Mouse (Mus musculus) c-Kit-positive CD71-negative TER-119-negative erythroid progenitor cells, embryonic 14.5 days (primary cell): ENCODE data around the gene Gpr142.

Experiments
- DNase-seq: peaks from one replicate; pipeline ENCODE4 v3.0.0-alpha.2; 2013; ENCODE audit warnings: low read depth

The Gpr142 gene

GRCm38 (mm10) chr11:114798624-114799023 lies at the start of gene Gpr142:
Gene Gpr142, plus strand, starts transcription at chr11:114798924.
- no peak for DNase-seq

- DNase-seq, result no peak
These were observed 33.6 kb upstream of the Gpr142 start, which contains the start of gene Kif19a for GRCm38 (mm10) chr11:114764820-114765818. Gene Kif19a, plus strand, starts transcription at chr11:114765388.

DNA sequence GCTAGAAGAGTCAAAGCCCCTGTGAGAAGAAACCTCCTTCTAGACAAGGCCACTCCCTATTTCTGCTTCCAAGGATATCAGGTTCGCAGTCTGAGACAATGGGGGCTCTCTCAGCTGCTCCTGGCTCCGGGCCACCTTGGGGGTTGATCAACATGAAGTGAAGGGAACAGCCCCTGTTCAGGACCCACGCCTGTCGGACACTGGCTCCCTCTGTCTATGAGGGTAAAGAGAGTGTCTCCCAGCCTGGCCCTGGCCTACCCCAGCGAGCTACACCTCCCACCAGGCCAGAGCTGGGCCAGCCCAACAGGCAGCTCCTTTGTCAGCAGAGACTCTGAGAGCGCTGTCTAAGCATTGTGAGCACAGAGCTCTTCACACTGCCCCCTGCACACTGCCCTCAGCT lies 28.8 kb upstream of the Gpr142 start:
- no peak for DNase-seq

DNA sequence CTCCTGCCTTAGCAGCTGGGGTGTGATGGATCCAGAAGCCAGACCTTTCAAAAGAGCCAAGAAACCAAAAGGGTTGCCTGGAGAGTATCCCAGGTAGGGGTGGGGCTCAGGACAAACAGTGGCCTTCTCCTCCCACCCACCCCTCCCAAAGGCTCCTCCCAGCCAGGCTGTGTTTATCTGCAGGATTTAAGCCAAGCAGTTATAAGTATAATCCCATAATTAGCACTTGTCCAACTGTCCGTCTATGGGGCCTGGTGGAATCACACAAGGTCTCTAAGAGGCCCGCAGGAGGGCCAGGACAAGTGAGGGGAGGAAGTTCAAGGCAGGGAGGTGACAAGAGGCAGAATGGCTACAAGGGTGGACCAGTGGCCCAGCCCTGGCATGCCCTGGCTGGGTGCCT lies 26.8 kb upstream of the Gpr142 start:
- DNase-seq, result no peak

DNA sequence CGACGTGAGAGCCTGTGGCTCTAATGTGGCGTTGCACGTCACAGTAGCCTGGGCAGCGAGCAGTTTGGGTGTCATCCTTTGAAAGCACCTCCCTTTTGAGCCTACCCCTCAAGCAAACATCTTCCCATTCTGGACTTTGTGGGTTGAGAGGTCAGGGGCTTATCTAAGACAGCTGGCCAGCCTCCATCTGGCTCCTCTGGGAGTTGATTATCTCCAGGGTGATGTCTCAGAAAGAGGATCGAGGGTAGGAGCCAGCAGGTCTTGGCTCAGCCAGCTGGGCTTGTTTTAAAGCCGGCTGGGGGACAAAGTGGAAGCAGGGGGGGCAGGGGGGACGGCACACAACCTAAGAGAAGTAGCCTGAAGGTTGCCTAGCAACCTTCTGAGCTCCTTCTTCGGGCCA lies 18.6 kb upstream of the Gpr142 start:
- no peak for DNase-seq

DNA sequence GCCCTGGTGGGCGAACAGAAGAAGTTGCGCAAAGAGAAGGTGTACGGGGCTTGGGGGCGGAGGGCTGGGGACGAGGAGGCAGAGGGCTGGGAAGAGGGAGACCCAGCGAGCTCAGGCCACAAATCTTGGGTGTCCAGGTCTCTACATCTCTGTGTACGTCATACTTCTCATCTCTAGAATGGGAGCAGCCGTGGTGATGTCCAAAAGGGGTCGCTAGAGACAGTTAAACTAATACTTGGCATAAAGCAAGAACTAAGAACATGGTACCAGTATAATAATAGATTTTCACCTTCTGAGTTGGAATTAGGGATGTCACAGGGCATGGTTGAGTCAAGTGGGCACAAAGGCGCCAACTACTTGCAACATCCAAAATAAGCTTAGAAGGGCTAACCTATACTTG lies 12.8 kb upstream of the Gpr142 start:
- no peak for DNase-seq

- DNase-seq, result no peak
These were observed 12.4 kb upstream of the Gpr142 start for GRCm38 (mm10) chr11:114786326-114786725.

DNA sequence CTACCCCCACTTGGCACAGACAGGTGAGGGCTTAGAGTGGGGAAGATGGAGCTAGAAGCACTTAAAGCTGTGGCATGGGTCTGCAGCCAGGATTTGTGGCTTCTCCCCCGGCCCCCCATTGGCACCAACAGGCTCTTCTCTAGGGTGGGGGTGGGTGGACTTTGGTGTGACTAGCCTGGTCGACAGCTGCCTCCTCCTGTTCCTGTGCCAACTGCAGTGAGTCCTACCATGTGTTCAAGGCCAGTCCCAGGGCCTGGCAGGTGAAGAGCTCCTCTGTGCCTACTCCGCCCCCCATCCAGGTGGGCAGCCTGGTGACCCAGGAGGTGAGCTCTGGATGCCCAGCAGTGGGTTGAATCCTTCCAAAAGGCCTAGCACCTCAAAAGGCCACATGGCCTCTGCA lies 11.1 kb upstream of the Gpr142 start:
- DNase-seq, result no peak

DNA sequence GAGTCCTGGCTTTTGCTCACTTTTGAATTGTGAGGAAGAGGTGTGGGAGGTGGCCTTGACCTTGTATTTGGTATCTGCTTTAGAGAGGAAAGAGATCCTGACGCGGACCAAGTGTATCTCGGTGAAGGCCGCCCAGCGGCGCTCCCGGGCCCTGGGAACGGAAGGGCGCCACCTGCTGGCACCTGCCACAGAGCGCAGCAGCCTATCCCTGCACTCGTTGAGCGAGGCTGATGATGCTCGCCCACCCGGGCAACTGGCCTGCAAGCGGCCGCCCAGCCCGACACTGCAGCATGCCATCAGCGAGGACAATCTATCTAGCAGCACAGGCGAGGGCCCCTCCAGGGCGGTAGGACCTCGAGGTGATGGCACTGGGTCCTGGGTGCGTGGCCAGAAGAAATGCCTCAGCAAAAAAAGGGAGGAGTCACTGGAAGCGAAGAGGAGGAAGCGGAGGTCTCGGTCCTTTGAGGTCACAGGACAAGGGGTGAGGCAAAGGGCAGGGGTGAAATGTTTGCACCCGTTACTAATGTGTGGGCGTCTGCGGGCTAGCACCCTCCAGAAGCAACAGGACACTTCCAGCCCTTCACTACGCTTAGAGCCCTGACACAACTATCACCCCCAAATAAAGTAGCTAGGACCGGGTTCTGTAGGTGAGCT lies 9.5 kb upstream of the Gpr142 start:
- DNase-seq, result peak; percentile 70

DNA sequence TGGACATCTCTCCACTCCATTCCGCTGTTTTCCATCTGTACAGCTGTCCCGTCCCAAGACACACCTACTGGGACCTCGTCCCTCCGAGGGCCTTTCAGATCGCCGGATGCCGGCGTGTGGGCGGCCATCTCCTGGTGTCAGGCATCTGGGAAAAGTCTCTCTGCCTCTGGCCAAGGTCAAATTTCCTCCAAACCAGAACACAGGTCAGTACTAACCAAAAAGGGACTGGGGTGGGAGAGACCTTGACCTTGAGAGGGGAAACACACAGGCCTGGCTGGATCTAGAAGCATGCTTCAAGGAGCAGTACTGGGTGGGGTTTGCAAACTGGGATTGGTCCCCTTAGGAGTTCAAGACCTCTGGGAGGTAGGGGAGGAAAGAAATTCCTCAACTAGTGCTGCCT lies 9.0 kb upstream of the Gpr142 start:
- DNase-seq, result no peak

DNA sequence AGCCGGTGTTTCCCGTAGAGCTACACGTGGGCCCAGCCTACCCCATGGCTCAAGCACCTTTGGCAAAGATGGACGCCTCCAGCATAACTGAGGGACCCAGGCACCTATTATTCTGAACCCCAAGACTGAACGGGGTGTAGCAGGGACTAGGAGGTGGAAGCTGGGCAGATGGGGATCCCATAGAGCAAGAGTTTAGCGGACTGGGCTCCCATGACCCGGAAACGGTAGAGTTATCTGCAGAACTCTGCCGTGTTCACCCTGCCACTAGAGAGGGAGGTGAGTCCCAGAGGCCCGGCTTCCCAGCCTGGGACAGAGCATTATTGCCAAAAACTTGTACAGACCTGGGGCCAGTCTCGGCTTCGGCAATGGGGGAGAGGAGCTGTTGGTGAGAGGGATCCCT lies 8.6 kb upstream of the Gpr142 start:
- no peak for DNase-seq

DNA sequence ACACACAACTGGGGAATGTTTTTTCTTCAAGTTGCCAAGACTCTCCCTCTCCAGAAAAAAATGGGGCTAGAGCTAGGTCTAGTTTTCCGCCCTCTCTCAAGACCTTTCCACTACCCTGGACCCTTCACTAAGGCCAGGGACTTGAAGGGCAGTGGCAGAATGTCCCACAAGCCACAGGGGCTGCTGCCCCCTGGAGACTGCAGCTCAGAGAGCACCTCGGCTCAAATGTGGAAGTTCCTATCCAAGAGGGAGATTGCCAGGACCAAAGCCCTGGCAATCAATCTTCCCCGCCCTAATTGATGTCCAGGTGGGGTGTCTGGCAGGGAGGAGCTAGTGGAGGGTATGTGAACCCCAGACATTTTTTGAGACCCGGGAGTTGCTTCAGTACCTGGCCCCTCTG lies 7.9 kb upstream of the Gpr142 start:
- DNase-seq, result no peak

DNA sequence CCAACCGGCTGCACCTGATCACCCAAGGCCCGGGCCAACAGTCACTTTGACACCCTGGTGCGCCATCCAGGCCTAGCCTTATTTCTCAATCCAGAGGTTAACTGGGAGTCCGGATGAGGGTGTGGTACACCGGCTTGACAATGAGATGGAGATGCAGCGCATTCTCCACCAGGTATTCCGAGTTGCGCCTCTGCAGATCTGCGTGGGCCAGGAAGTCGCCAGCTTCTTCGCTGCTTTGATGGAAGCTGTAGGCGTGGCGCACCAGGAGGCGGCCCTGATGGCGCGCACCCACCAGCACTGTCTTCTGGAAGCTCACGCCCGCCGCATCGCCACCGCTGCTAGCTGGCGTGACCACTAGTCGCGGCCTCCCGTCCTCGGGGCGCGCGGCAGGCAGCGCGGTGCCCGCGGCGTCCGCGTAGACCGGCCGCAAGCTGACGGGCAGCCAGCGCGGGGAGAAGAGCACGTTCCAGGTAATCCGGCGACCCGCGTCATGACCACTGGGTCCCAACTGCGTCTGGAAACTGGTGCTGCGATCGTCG lies 7.3 kb upstream of the Gpr142 start:
- no peak for DNase-seq

GRCm38 (mm10) chr11:114791891-114792411 lies 6.8 kb upstream of the Gpr142 start:
- no peak for DNase-seq

DNA sequence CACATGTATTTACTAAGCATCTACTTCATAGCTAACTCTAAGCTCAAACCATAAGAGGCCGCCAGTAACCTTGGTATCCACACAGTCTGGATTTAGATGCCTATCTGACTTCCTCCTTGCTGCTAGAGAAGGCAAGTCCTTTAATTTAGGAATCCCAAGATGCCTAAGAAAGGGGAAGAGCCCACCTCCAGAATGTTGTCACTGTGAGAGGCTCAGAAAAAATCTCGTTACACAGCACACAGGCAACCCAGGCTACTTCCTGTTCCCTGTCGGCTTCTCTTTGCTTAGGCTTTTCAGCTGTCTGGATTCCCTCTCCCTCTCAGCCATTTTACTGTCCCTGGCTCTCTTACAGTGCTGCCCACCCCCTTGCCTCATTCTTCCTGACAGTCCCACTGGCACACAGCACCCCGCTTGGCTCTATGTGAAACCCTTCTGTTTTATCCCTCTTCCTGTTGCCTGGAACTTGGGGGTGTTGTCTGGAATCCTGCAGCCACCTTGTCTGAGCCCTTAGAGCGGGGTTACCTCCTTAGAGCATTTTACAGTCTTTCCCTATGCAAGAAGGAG lies 5.7 kb upstream of the Gpr142 start:
- no peak for DNase-seq

GRCm38 (mm10) chr11:114793868-114794545 lies 4.7 kb upstream of the Gpr142 start:
- no peak for DNase-seq

DNA sequence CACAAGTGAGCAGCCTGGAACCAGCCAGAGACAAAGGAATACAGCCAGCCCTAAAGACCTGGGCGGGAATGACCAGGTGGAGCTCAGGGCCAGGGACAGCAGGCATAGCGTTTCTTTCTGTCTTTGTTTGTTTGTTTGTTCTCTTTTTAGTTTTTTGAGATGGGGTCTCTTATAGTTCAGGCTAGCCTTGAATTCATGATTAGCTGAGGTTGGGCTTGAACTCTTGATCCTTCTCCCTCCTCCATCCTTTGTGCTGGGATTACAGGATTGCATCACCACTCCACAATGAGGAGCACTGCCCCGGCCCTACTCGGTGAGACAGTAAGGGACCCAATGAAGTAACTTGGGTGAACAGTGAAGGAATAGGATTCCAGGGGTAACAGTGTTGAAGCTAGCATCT lies 4.0 kb upstream of the Gpr142 start:
- no peak for DNase-seq

- no peak for DNase-seq
These were observed 3.4 kb upstream of the Gpr142 start for GRCm38 (mm10) chr11:114795231-114795746.

DNA sequence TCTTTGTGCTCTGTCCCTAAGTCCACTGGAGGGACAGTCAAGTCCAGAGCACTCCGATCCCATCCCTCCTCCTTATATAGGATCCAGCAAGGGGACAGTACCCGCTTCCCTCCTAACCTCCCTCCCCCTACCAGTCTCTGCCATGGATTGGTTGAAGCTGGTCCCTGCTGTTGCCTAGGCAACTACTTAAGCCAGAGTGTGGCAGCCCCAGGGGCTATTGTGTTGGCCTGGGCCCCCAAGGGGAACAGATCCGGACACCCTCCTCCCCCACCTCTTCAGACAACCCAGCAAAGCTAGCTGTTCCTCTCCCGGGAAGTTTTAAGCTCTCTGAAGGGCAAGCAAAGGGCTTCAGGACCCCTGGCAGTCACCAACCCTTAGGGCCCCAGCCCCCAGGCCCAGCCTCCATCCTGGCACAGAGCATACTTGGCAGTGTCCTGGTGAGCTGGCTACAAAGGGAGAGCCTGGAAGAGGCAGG lies 2.8 kb upstream of the Gpr142 start, which contains the start of gene Btbd17:
Btbd17 (minus strand) TSS at position 98 of the 475 bp plus-strand sequence.
- no peak for DNase-seq

DNA sequence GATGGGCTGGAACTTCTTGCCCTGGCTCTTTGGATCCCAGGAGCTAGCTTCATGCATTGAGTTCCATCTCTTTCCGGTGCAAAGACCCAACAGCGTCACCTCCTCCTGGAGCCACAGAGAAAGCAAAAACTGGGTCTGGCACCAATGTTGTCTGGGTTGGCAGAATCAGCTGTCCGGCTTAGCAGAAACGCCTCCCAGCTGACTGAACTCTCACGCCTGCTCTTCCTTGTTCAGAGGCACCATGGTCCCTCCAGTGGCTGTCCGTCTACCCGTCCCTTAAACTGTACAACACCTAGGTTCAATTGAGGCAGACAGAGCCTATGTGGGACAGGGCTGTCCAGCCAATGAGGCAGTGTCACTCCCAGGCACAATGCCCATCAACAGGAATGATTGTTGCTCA lies 1.5 kb upstream of the Gpr142 start:
- no peak for DNase-seq

GRCm38 (mm10) chr11:114797981-114798380 lies 743 bp upstream of the Gpr142 start:
- DNase-seq, result no peak
